Mouse (Mus musculus) heart, postnatal 14 days (tissue): ENCODE results near the gene Fh1. TPM values are rescaled to one million over a fixed set of nuclear protein-coding genes. Genes with fewer than 3 reads are reported as not detected.
A peak's percentile ranks its signal among the peaks of the same experiment; 100 is the strongest.

ENCODE experiments used
- DNase-seq, 2 experiments: peaks; one replicate each; pipeline ENCODE4 v3.0.0; 2021 to 2022
- intact Hi-C: fragments of 180-260 bp; cut with DNase I; formaldehyde crosslinking; loops from one replicate; pipeline ENCODE4 v1.15.1; 2025
- long read RNA-seq, 2 experiments: library from polyadenylated mRNA; stranded (forward); transcript quantifications; one replicate each; pipeline ENCODE4 v2.0.0; 2021
- total RNA-seq, 2 experiments: library from RNA; stranded (reverse); gene quantifications; 2 replicates each; pipeline ENCODE4 v1.2.3; 2021

Fh1 gene
- 100 to 1,000 TPM; 594 to 598 TPM for total RNA-seq
- long read RNA-seq, experiment 1, transcript Fh1-201 (10 exons, 2,636 nt): major isoform, 1,438 of 1,554 reads
- long read RNA-seq, experiment 1, transcript Fh1-203 (3 exons, 936 nt): minor isoform, 85 of 1,554 reads
- long read RNA-seq, experiment 1, partial matches to known transcripts: 11 of 1,554 reads
- long read RNA-seq, experiment 1, other reads (novel, unspliced or antisense): 17 of 1,554 reads
- long read RNA-seq, experiment 2, transcript Fh1-203 (3 exons, 936 nt): minor isoform, 115 of 1,267 reads
- long read RNA-seq, experiment 2, transcript Fh1-201 (10 exons, 2,636 nt): major isoform, 1,115 of 1,267 reads
- long read RNA-seq, experiment 2, partial matches to known transcripts: 15 of 1,267 reads
- long read RNA-seq, experiment 2, other reads (novel, unspliced or antisense): 20 of 1,267 reads

- intact Hi-C loops: loop anchor here (5.0 kb wide), 3 partner anchors 42 to 257 kb away; partner anchors contain the start of genes Chml, Exo1 and Opn3
- peak; percentile 94 to 96 for DNase-seq
These were observed at the start of gene Fh1 for GRCm38 (mm10) chr1:175625257-175625879. TSS of gene Fh1 (minus strand) at chr1:175625635.

DNA sequence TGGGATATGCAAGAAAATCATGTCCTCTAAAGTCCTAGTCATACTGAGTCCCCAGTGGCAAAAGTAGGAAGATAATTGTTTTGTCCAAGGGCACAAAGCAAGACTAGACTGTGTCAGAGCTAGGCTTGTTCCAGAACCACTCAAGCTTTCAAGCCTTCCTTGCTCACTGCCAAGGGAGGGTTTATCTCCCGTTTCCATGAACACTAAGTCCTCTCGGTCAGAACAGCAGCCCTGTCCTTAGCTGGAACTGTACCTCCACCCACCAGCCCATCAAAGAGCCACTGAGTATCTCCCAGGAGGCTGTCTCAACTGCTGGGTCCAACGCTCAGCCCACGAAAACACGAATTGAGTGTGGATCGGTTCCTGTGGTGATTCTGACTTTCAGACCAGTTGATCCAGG lies 49.7 kb upstream of the Fh1 start:
- DNase-seq: peak in 1 of 2 experiments; percentile 14
- intact Hi-C loops: no loop called here

GRCm38 (mm10) chr1:175673563-175674325 lies 48.3 kb upstream of the Fh1 start:
- intact Hi-C loops: loop anchor here (5.0 kb wide), 2 partner anchors 194 to 249 kb away; partner anchors contain the start of gene Gm38100

GRCm38 (mm10) chr1:175671626-175672025 lies 46.2 kb upstream of the Fh1 start:
- intact Hi-C loops: loop anchor here (5.0 kb wide), 2 partner anchors 196 to 251 kb away; partner anchors contain the start of gene Gm38100
- no peak for DNase-seq

More at GRCm38 (mm10) chr1:175673563-175674325, 48.3 kb upstream of the Fh1 start:
- DNase-seq: no peak

- DNase-seq: no peak
- intact Hi-C loops: loop anchor here (5.0 kb wide), 2 partner anchors 197 to 252 kb away; partner anchors contain the start of gene Gm38100
These were observed 44.6 kb upstream of the Fh1 start for GRCm38 (mm10) chr1:175670042-175670441.

GRCm38 (mm10) chr1:175669456-175669855 lies 44.0 kb upstream of the Fh1 start:
- no peak for DNase-seq
- intact Hi-C loops: loop anchor here (5.0 kb wide), 3 partner anchors 42 to 632 kb away; partner anchors contain the start of gene Fh1

DNA sequence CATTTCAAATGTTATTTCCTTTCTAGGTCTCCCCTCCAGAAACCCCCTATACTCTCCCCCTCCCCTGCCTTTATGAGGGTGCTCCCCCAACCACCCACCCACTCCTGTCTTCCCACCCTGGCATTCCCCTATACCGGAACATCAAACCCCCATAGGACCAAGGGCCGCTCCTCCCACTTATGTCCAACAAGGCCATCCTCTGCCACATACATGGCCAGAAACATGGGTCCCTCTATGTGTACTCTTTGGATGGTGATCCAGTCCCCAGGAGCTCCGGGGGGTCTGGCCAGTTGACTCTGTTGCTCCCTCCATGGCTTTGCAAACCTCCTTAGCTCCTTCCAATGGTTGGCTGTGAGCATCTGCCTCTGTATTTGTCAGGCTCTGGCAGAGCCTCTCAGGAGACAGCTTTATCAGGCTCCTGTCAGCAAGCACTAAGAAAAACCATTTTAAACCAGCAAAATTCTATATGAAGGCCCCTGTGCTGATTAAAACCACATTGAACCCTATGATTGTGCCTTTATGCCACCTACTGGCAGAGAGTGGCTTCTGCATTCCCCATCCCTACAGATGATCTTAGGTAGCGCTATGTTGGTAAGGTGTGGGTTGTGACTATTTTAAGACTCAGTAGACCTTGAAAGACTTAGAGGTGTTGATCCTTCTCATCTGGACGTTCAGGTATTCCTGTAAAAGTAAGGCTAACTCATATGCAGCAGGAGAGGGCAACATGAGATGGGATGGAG lies 43.4 kb upstream of the Fh1 start:
- DNase-seq: peak in 1 of 2 experiments; percentile 16

GRCm38 (mm10) chr1:175659900-175660299 lies 34.5 kb upstream of the Fh1 start:
- intact Hi-C loops: no loop called here
- no peak for DNase-seq

More for the DNA sequence above, 43.4 kb upstream of the Fh1 start:
- intact Hi-C loops: loop anchor here (5.0 kb wide), 3 partner anchors 42 to 632 kb away; partner anchors contain the start of gene Fh1

DNA sequence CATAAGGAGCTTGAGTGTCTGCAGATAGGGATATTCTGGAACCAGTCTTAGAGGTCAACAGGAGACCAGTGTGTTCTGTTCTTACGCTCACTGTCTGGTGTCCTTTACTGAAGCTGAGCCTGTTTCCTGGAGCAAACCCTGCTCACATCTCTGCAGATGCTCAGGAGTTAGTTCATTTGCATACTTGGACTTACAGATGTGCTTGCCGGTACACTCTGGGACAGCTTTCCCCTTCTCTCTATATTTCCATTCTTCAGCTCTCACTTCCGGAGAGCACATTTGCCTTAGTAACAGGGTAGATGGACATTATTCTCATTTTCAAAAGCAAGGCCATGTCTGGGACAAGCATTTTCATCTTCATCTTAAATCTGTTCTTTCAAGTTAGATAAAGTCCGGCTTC lies 23.2 kb upstream of the Fh1 start:
- DNase-seq: no peak
- intact Hi-C loops: no loop called here

DNA sequence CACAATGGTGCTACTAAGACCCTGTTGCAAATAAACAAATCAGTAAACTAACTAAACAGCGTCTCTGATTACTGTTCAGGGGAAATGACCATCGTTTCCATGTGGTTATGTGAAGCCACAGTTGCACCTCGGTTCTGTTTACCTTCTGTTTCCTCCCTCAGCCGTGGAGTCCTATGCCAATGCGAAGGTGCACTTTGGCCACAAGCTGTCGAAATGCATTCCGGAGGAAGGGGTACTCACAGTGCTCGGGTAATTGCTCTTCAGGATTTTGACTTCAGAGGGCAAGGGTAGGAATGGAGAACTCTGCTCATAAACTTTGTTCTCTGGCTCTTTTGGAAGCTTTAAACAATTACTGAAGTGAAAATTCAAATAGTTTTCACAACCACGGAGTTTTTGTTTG lies 21.5 kb upstream of the Fh1 start:
- DNase-seq: no peak
- intact Hi-C loops: no loop called here

DNA sequence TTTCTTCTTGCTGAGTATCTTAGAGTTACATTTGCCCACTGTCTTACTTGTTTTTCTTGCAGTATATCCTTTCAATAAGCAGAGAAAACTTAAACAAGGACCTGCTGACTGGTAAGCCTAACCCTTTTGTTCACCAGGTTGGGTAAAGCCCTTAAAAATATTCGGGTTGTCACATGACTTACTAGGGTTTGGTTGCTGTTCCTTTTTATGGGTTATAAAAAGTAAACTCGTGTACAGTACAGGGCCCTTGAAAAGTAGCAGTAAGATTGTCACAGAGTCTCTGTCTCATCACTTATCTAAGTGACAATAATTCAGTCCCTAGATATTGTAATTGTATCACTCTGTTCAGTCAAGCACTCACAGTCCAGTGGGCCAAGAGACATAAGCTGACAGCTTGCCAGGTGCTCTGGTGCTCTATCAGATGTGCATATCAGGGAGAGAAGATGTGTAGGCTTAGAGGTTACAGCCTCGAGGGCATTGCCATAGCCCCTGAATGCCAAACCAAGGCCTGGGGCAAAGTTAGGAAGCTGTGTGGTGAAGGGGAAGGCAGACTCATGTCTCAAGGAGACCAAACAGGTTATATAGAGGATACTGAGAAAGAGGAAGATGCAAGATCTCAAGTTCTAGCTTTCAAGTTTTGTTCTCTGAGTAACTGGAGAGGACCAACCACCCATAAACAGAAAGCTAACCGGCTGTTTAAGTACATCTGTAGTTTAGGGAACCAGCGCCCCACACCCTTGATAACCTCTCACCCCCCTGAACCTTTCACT lies 18.2 kb upstream of the Fh1 start:
- intact Hi-C loops: no loop called here
- no peak for DNase-seq

GRCm38 (mm10) chr1:175640435-175641150 lies 15.2 kb upstream of the Fh1 start:
- DNase-seq: no peak
- intact Hi-C loops: no loop called here

GRCm38 (mm10) chr1:175639072-175639471 lies 13.6 kb upstream of the Fh1 start:
- DNase-seq: no peak
- intact Hi-C loops: no loop called here

- intact Hi-C loops: no loop called here
- no peak for DNase-seq
These were observed 12.2 kb upstream of the Fh1 start for GRCm38 (mm10) chr1:175637677-175638076.

DNA sequence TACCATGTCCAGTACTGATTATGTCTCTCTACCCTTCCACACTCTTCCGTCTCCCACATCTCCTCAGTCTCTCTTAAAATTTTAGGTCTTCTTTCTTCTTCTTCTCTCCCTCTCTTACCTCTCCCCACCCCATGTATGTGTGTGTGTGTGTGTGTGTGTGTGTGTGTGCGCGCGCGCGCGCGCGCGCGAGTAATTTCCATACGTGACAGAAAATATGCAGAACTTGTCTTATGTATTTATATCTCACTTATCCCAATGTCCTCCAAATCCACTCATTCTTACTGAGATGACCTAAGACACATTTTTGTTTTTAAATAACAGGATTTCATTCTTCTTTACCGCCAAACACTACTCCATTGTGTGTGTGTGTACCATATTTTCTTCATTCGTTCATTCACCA lies 7.0 kb upstream of the Fh1 start:
- intact Hi-C loops: no loop called here

DNA sequence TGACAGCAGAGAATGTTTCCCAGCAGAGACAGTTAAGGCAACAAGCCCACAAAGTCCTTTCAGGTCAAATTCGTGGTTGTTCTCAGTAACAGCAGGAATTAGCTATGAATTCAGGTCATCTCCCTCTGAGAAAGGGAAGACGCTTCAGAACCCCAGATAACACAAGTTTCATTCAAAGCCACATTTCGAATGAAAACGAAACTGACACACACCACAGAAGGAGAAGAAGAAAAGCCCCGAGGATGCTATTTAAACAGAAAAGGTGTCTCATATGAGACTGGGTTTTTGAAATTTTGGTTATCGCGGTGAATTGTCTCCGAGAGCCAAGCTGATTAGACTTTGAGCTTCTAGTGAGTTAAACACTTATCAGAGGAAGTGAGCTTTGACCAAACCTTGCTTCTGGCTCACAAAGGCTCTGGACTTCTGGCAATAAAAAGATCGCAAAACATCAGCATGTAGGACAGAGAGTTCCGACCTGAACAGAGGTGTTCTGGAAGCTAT lies 6.3 kb upstream of the Fh1 start:
- no peak for DNase-seq
- intact Hi-C loops: no loop called here

More for the DNA sequence above, 7.0 kb upstream of the Fh1 start:
- DNase-seq: no peak

GRCm38 (mm10) chr1:175631080-175631479 lies 5.6 kb upstream of the Fh1 start:
- intact Hi-C loops: no loop called here
- DNase-seq: no peak

GRCm38 (mm10) chr1:175630345-175630744 lies 4.9 kb upstream of the Fh1 start:
- no peak for DNase-seq
- intact Hi-C loops: no loop called here
